Comparison of ENCODE assay signal across 23 mouse cellular contexts in the genomic region with DNA sequence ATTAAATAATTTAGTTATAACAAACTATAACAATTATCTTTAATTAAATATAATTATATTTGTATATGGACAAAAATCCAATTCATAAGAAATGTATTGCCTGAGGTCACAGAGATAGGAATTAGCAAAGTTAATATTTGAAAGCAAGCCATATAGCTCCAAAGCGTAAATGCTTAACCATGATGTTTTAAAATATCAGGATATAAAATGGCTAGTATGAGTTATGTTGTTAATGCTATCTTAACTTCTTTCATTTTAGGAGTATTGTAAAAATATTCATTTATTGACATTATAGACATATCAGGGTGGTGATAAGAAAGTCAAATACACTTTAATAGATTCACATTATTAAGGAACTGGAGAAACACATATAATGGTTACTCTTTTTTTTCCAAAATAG. TPM values are rescaled to one million over a fixed set of nuclear protein-coding genes. Genes with fewer than 3 reads are reported as not detected.
"Had no signal": no experiment of that assay in that cellular context is flagged by ENCODE, and none has a peak within 500 bp of the region (broad histone marks: within the 10 kb centered on the region; RNA-seq: fewer than 3 reads in every experiment).

No protein-coding gene starts in this region.

- H3K27me3 ChIP-seq: neural tube, embryonic 13.5 days; neural tube, embryonic 15.5 days; stomach, embryonic 15.5 days had no signal

- H3K9ac ChIP-seq: neural tube, embryonic 13.5 days; neural tube, embryonic 15.5 days; stomach, embryonic 15.5 days had no signal

- DNase-seq: retina, postnatal 1 day; right cerebral cortex, adult 18-20 months; right cerebral cortex, postnatal 14 days; right cerebral cortex, postnatal 25 days; right cerebral cortex, postnatal 4 days; spleen, adult 18-20 months; thymus, adult 18-20 months; thymus, adult 2 months; thymus, postnatal 14 days; thymus, postnatal 25 days; thymus, postnatal 36 days; thymus, postnatal 4 days had no signal

- H3K4me2 ChIP-seq: neural tube, embryonic 13.5 days; neural tube, embryonic 15.5 days; stomach, embryonic 15.5 days had no signal

- H3K4me3 ChIP-seq: neural tube, embryonic 13.5 days; neural tube, embryonic 15.5 days; stomach, embryonic 15.5 days had no signal

- H3K27ac ChIP-seq: neural tube, embryonic 13.5 days; neural tube, embryonic 15.5 days; stomach, embryonic 15.5 days; stomach, postnatal 0 days had no signal

- H3K4me1 ChIP-seq: neural tube, embryonic 13.5 days; neural tube, embryonic 15.5 days; stomach, embryonic 15.5 days had no signal

- H3K9me3 ChIP-seq: neural tube, embryonic 13.5 days; neural tube, embryonic 15.5 days; stomach, embryonic 15.5 days had no signal

- H3K36me3 ChIP-seq: neural tube, embryonic 13.5 days; neural tube, embryonic 15.5 days; stomach, embryonic 15.5 days had no signal

RNA-seq across cellular contexts. Expression of a gene that starts 10.0 kb away (rescaled TPM):
- polyA plus RNA-seq: small intestine, adult 2 months; spleen, adult 2 months; stomach, embryonic 14.5 days; testis, adult 2 months; thymus, adult 2 months; thymus, postnatal 0 days had no signal

RNA-seq across cellular contexts. Expression of a gene that starts 52.8 kb away (rescaled TPM):
- polyA plus RNA-seq: neural tube, embryonic 13.5 days; neural tube, embryonic 14.5 days; small intestine, adult 2 months; spleen, adult 2 months; stomach, embryonic 14.5 days; stomach, embryonic 15.5 days; stomach, postnatal 0 days; testis, adult 2 months; thymus, adult 2 months; urinary bladder, adult 2 months had no signal
